11 mouse cellular contexts compared by ENCODE assay signal in genomic region chr6:87906632-87907031, GRCm38 (mm10). TPM values are rescaled to one million over a fixed set of nuclear protein-coding genes. Genes with fewer than 3 reads are reported as not detected.
DNase-seq lines count a peak whose midpoint lies in the region; ATAC-seq and TF ChIP-seq lines count a peak whose summit lies in the region.
"Had no signal": no experiment of that assay in that cellular context is flagged by ENCODE, and none has a peak within 500 bp of the region (broad histone marks: within the 10 kb centered on the region; RNA-seq: fewer than 3 reads in every experiment).

No protein-coding gene starts in this region.

- H3K9me3 ChIP-seq in kidney, postnatal 0 days (replicated peaks; ENCODE audit: low read length), result no peaks in the 10 kb centered on the region
- H3K9me3 ChIP-seq: liver, embryonic 13.5 days had no signal

- H3K27me3 ChIP-seq in kidney, postnatal 0 days (ENCODE audit: insufficient read depth, low read length), result no peaks in the 10 kb centered on the region
- H3K27me3 ChIP-seq: liver, embryonic 13.5 days had no signal

- WGBS in kidney, postnatal 0 days, result 71% methylated on average over 5 of the region's 5 CpGs
- WGBS in bone marrow, adult 2 months, result 45% methylated on average over 5 of the region's 5 CpGs

- no peak overlapping the region for H3K4me2 ChIP-seq in kidney, postnatal 0 days (ENCODE audit: low read length)
- H3K4me2 ChIP-seq: liver, embryonic 13.5 days had no signal

- H3K27ac ChIP-seq in kidney, postnatal 0 days, result no peak overlapping the region
- H3K27ac ChIP-seq in bone marrow, adult 2 months (ENCODE audit: control insufficient read depth, insufficient read depth, low read depth, low read length, poor library complexity), result 0 out of 2 replicates have a peak overlapping the region, but pooled peaks have one; percentile 30
- H3K27ac ChIP-seq: liver, embryonic 13.5 days had no signal

- peaks cover 75% of the 10 kb centered on the region for H3K36me3 ChIP-seq in kidney, postnatal 0 days (ENCODE audit: insufficient read depth, low read length)

- no peak overlapping the region for H3K4me3 ChIP-seq in kidney, postnatal 0 days (replicated peaks; ENCODE audit: low read depth, low read length)
- no peak overlapping the region for H3K4me3 ChIP-seq in bone marrow, adult 2 months (replicated peaks; ENCODE audit: control insufficient read depth, low read depth, low read length)
- H3K4me3 ChIP-seq: liver, embryonic 13.5 days had no signal

- TF ChIP-seq POLR2A in bone marrow, adult 2 months (IDR thresholded peaks at IDR 0.05; ENCODE audit: borderline replicate concordance, control insufficient read depth, low read depth, low read length), result no peak

- TF ChIP-seq CTCF in kidney, postnatal 0 days (IDR thresholded peaks at IDR 0.05; ENCODE audit: low read depth), result peak; percentile 70
- TF ChIP-seq CTCF in bone marrow, adult 2 months (IDR thresholded peaks at IDR 0.05; ENCODE audit: control insufficient read depth, insufficient read depth, low read length), result peak; percentile 47; the same call in 1 of the 2 replicates

- no peak for ATAC-seq in CD4-positive, CD25-positive, alpha-beta regulatory T cell, adult 4 months
- no peak for ATAC-seq in kidney, postnatal 0 days (replicated peaks; ENCODE audit: low FRiP score, low read depth)
- no peak for ATAC-seq in inflammation-experienced regulatory T-cells, adult 6 months

- H3K4me1 ChIP-seq in kidney, postnatal 0 days (replicated peaks; ENCODE audit: insufficient read depth, low read length), result no peaks in the 10 kb centered on the region
- no peaks in the 10 kb centered on the region; the same call in 1 of the 2 replicates for H3K4me1 ChIP-seq in bone marrow, adult 2 months (ENCODE audit: control insufficient read depth, insufficient read depth, low read length)
- H3K4me1 ChIP-seq: liver, embryonic 13.5 days had no signal

- no peak overlapping the region for H3K9ac ChIP-seq in kidney, postnatal 0 days (ENCODE audit: low read depth, low read length)
- H3K9ac ChIP-seq: liver, embryonic 13.5 days had no signal

- peak; percentile 17 for DNase-seq in CD4-positive, CD25-positive, alpha-beta regulatory T cell, adult 2 months (ENCODE audit: low read depth, low spot score)
- DNase-seq in kidney, postnatal 0 days (ENCODE audit: low spot score), result peak; percentile 25
- no peak for DNase-seq in kidney, adult 11 months
- peak; percentile 46 for DNase-seq in 3T3-L1 (ENCODE audit: low read depth, low spot score)
- DNase-seq in frontal cortex, postnatal 10 days (ENCODE audit: low spot score in 2 of 2), result no peak
- DNase-seq: gastrocnemius, postnatal 14 days; heart, postnatal 4 days; liver, embryonic 13.5 days had no signal

RNA-seq across cellular contexts. Expression of gene Hmces, which starts 7.1 kb away (rescaled TPM):
- polyA plus RNA-seq in CD4-positive, CD25-positive, alpha-beta regulatory T cell, adult 4 months (2017; shearing (Covaris generic)), result 10 to 100 TPM; 38.6 to 48.4 TPM
- 47.1 and 55.2 TPM in 2 replicates for polyA plus RNA-seq in kidney, postnatal 0 days (2015; fragmentation: Nextera tagmentation; extraction: Ambion mirVana)
- 29.8 and 48.8 TPM in 2 replicates for polyA plus RNA-seq in bone marrow, adult 2 months (2011; ENCODE audit: insufficient read depth, insufficient read length, low replicate concordance, missing spikeins)
- polyA plus RNA-seq in inflammation-experienced regulatory T-cells, adult 6 months (2017; shearing (Covaris generic)), result 10 to 100 TPM; 45.1 to 53.4 (median 49.3) TPM

RNA-seq across cellular contexts. Expression of gene Copg1, which starts 19.0 kb away (rescaled TPM):
- 100 to 1,000 TPM; 111 to 171 TPM for polyA plus RNA-seq in CD4-positive, CD25-positive, alpha-beta regulatory T cell, adult 4 months (2017; shearing (Covaris generic))
- 101 and 114 TPM in 2 replicates for polyA plus RNA-seq in kidney, postnatal 0 days (2015; fragmentation: Nextera tagmentation; extraction: Ambion mirVana)
- 33.9 and 63.6 TPM in 2 replicates for polyA plus RNA-seq in bone marrow, adult 2 months (2011; ENCODE audit: insufficient read depth, insufficient read length, low replicate concordance, missing spikeins)
- 100 to 1,000 TPM in 1 of 3 experiments, 10 to 100 TPM in 2; 63.1 to 108 (median 84.1) TPM for polyA plus RNA-seq in inflammation-experienced regulatory T-cells, adult 6 months (2017; shearing (Covaris generic))

RNA-seq across cellular contexts. Expression of gene Cnbp, which starts 55.7 kb away (rescaled TPM):
- polyA plus RNA-seq in CD4-positive, CD25-positive, alpha-beta regulatory T cell, adult 4 months (2017; shearing (Covaris generic)), result 1,000 to 10,000 TPM in 1 of 2 experiments, 100 to 1,000 TPM in 1; 984 to 1,123 TPM
- 881 and 892 TPM in 2 replicates for polyA plus RNA-seq in kidney, postnatal 0 days (2015; fragmentation: Nextera tagmentation; extraction: Ambion mirVana)
- 180 and 237 TPM in 2 replicates for polyA plus RNA-seq in bone marrow, adult 2 months (2011; ENCODE audit: insufficient read depth, insufficient read length, low replicate concordance, missing spikeins)
- 1,000 to 10,000 TPM in 2 of 3 experiments, 100 to 1,000 TPM in 1; 888 to 1,186 (median 1,089) TPM for polyA plus RNA-seq in inflammation-experienced regulatory T-cells, adult 6 months (2017; shearing (Covaris generic))

Comparison
In these comparisons a context has a peak if more than half of its experiments do, and no peak if none do; other contexts are left out.
1. DNase-seq: peak in CD4-positive, CD25-positive, alpha-beta regulatory T cell, adult 2 months (single experiment), kidney, postnatal 0 days (single experiment) and 3T3-L1 (single experiment); none in kidney, adult 11 months (single experiment) and frontal cortex, postnatal 10 days (0 of 2).